Mouse (Mus musculus): ENCODE measurements around the gene Gm4792. TPM values are rescaled to one million over a fixed set of nuclear protein-coding genes. Genes with fewer than 3 reads are reported as not detected.

Gm4792 gene
- total RNA-seq, 2 experiments from 2014 or later, result not detected

DNA sequence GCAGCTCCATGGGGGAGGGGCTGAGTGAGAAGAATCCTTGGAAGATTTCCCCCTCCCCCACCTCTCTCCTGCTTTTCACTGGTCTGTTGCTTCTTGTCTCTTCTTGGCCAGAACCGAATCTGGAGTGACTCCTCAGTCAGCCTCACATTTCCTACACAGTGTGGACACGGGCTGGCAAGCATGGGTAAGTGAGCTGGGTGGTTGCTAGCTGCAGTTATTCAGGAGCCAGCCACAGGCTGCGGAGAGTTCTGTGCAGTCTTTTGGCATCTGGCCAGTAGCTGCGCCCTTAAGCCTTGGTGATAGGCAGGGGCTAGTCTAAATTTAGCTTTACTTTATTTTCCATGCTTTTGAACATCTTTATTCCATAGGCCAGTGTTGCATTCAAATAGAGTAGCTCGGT is 31.5 kb upstream of the Gm4792 start:
- intact Hi-C loops (cut with DNase I), result no loop called here
- Histone ChIP-seq H3K27ac (no peak overlapping the region), H3K4me3 (no peak overlapping the region)
- TF ChIP-seq CTCF (IDR thresholded peaks at IDR 0.05), result no peak
- DNase-seq, result no peak

DNA sequence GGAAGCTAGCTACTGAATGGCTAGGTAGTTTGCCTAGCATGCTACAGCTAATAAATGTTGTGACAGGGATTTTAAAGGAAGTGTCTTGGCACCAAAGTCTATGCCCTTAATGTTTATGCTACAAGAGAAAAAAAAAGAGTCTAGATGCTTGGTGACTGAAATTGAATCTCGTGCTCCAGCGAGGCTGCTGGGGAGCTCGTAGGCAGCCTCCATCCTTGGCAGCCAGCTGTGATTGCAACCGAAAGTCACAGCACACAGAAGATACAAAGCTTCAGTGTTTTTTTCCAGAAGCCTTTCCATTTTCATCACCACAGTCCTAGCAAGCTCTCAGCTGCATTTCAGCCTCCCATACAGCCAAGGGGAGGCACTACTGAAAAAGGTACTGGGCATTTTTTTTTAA is 20.1 kb upstream of the Gm4792 start:
- TF ChIP-seq CTCF (IDR thresholded peaks at IDR 0.05), result no peak
- intact Hi-C loops (cut with DNase I), result no loop called here

DNA sequence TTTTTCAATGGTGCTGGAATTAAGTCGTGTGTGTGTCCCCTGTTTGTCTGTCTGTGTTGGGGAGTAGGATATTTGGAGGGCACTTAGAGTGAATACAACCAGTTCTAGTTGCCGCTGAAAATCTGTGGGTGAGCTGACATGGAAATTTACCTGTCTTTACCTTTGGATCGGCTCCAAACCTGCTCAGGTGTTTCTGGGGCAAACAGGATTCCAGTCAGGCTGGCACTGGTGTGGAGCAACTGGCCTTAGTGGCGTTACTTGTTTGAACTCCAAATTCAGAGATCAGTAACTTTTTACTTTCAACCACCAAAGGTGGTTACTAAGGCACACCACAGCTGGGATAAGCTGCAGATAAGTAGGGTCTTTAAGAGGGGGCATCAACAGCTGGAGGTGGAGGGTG is 14.6 kb upstream of the Gm4792 start:
- no peak overlapping the region for H3K4me3 ChIP-seq
- no peak overlapping the region for H3K27ac ChIP-seq
- TF ChIP-seq CTCF (IDR thresholded peaks at IDR 0.05), result no peak
- DNase-seq, result no peak
- intact Hi-C loops (cut with DNase I), result no loop called here

More for the DNA sequence above, 20.1 kb upstream of the Gm4792 start:
- DNase-seq, result no peak
- Histone ChIP-seq H3K27ac (no peak overlapping the region), H3K4me3 (no peak overlapping the region)

DNA sequence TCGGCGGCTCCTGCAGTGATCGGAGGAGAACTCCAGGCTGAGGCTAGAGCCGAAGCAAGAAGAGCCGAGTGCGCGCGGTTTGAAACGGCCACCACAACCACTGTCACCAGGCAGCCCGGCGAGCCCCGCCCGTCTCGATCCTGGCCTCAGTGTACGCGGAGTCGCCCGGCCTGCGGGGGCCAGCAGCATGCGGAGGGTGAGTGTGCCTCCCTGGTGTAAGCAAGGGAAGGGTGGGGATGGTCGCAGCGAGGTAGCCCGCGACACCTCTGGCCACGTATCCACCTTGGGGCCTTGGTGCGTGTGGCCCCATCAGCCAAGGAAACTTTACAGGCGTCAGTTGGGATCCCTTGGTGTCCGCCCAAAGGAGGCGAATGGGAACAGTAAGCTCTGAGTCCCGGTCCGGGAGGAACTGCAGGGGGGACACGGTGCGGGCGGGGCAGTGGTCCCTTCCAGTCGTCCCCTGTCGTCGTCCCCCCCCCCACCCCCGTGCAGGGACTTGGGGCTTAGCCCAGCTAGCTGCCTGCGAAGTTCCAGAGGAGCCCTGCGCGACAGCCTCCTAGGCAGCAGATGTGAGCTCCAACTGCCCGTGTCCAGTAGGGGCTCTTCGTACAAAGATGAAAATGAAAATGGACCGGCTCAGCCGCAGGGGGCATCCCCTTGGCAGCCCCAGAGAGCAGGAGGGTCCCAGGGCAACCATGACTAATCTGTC is 13.7 kb upstream of the Gm4792 start:
- Histone ChIP-seq H3K27ac (peak overlapping the region; percentile 20; the same call in 1 of the 2 replicates), H3K4me3 (peak overlapping the region; percentile 72)
- TF ChIP-seq CTCF (IDR thresholded peaks at IDR 0.05), result no peak
- peak; percentile 48 for DNase-seq
- intact Hi-C loops (cut with DNase I), result no loop called here

DNA sequence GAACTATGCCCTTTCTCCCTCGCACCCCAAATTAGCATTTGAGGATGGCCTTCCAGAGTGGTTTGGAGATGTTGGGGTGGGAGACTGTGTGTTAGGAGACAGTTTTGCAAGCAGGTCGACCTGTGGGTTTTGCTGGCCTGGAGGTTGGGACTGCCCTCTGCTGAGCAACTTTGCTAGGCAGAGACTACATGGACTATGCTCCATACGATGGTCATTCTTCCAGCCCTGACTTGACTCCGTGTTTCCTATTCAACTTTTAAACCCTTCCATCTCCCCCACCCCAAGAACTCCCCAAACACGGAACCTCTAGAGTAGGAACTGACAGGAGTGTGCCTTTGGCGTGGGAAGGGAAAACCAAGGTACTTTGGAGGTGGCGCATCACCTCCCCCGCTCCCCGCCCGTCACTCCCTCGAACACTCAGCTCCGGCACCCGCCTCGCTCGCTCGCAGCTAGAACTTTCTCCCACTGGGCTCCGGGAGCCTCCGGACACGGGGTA is 13.1 kb upstream of the Gm4792 start, which contains the start of gene Tmcc3:
Gene Tmcc3 (plus strand): TSS at position 439 of the 496 bp plus-strand sequence.
- no peak for DNase-seq
- TF ChIP-seq CTCF (IDR thresholded peaks at IDR 0.05), result no peak
- H3K27ac ChIP-seq, result peak within 1 kb of the TSS; percentile 20; the same call in 1 of the 2 replicates
- intact Hi-C loops (cut with DNase I), result no loop called here
- H3K4me3 ChIP-seq, result peak within 1 kb of the TSS; percentile 72

DNA sequence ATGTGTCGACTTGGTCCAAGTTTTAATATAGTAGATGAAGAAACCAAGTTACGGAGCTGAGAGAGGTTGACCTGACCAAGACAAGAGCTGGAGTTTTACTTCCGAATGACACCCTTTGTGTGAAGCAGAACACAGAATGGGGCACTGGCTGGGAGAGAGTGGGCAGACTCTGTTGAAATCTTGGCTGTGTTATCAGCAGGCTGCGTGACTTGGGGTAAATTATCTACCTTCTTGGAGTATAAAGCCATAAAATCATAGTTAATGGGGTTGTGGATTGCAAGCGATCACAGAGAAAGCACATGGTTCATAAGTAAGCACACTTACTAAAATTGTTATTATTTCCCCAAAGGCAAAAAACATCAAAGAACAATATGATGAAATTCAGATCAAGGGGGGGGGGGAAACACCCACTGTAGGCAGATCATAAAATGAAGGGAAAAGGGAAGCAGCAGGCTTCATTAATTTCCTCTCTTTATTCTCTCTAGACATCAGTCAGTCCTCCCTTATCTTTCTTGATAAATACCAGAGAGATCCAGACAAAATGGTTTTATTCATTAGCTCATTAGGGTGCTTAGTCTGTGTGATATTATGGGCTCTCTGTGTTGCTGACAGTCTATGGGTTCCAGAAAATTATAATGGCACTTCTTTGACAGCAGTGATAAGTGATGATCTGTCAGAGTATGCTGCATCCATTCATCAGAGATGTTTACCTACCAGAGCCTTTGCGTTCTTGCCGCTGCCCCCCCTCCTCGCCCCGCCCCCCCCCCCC is 12.2 kb upstream of the Gm4792 start:
- no peak for TF ChIP-seq CTCF (IDR thresholded peaks at IDR 0.05)
- Histone ChIP-seq H3K4me3 (no peak overlapping the region), H3K27ac (no peak overlapping the region)
- intact Hi-C loops (cut with DNase I), result no loop called here
- DNase-seq, result no peak

DNA sequence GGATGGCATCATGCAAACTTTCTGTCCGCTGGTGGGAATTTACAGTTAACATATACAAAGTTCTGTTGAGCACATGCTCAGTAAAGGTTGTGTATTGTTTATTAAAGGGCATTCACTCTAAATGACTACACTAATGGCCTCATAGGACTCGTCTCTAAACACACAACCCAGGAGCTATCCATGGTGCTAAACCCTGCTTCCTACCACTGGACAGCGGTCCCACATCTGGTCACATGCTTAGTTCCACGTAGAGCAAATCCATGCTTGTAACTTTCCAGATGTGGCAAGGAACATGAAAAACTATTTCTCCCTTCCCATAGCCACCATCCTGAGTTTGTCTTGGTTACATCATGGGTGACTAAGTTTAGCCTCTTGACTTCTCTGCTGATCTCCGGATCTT is 7.0 kb upstream of the Gm4792 start:
- TF ChIP-seq CTCF (IDR thresholded peaks at IDR 0.05), result no peak
- intact Hi-C loops (cut with DNase I), result no loop called here
- Histone ChIP-seq H3K4me3 (no peak overlapping the region), H3K27ac (no peak overlapping the region)
- DNase-seq, result no peak

DNA sequence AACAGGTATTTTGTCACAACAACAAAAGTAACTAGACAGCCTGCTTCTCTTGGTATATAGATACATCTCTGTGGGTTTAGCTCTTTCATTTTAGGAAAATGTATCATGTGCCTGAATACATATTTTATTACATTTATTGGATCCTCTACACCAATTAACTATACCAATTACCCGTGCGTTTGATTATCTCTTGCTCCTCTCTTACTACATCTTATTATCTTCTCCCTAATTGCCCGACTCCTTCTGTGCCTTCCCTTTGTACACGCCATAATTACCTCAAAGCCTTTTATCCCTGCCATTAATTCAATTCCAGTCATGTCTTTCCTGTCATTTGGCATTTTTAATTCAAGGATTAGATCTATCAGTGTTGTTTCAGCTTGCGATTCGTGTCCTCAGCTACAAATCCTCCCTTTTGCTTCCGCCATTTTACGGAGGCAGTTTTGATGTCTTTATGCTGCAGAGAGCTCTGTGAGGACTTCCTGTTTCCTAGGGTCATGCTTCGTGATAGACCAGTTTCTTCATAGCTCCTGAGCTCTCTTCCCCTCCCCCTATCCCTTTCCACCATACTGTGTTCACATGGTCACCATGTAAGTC is 5.7 kb upstream of the Gm4792 start:
- intact Hi-C loops (cut with DNase I), result no loop called here
- TF ChIP-seq CTCF (IDR thresholded peaks at IDR 0.05), result no peak
- H3K4me3 ChIP-seq, result no peak overlapping the region
- no peak overlapping the region for H3K27ac ChIP-seq
- DNase-seq, result no peak

DNA sequence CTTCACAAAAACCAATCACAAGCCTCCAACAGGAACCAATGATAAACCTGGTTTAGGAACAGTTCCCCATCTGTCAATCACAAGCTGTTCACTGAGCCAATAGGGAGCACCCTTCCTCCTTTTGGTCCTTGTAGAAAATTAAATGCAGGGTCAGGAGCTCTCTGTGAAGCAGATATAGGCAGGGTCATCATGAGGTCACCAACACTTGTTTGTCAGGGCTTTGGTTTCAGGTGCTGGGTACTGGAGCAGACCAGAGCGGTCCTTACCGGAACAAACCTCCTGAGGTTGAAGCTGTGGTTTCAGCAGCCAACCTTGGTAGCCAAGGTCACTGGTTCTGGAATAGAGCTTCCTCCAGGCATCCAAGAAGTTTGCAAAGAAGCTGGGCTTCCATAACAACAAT is 798 bp upstream of the Gm4792 start:
- intact Hi-C loops (cut with DNase I), result no loop called here
- Histone ChIP-seq H3K4me3 (no peak overlapping the region), H3K27ac (no peak overlapping the region)
- no peak for DNase-seq
- no peak for TF ChIP-seq CTCF (IDR thresholded peaks at IDR 0.05)

DNA sequence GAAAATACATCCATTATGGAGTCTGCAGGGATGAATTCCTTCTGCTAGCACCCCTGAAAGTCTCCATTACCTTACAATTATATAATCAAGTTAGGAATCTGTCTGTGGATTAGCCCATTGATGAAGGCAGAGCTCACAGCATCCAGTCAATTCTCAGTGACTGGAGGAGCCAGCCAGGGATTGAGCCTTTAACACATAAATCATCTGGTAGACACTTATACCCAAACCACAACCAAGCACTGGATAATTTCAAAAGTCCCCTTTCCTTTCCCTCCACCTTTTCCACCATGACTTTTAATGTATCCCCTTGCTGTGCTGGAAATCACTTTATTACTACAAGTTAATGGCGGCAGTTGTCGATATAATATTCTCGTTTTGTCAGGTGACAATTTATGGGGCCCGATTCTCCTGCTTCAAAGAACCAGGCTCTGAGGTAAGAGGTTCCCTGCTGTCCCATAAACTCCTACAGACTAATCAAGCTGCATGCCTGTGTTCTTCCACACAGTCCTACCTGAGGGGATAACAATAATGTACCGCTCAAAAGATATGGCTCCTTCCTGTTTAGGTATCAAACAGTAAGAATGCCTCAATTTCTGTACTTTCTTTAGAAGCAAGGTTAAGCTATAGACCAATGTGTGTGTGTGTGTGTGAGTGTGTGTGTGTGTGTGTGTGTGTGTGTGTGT is 2.4 kb downstream of the Gm4792 start:
- no peak for DNase-seq
- no peak overlapping the region for H3K27ac ChIP-seq
- TF ChIP-seq CTCF (IDR thresholded peaks at IDR 0.05), result no peak
- intact Hi-C loops (cut with DNase I), result no loop called here
- H3K4me3 ChIP-seq, result no peak overlapping the region

DNA sequence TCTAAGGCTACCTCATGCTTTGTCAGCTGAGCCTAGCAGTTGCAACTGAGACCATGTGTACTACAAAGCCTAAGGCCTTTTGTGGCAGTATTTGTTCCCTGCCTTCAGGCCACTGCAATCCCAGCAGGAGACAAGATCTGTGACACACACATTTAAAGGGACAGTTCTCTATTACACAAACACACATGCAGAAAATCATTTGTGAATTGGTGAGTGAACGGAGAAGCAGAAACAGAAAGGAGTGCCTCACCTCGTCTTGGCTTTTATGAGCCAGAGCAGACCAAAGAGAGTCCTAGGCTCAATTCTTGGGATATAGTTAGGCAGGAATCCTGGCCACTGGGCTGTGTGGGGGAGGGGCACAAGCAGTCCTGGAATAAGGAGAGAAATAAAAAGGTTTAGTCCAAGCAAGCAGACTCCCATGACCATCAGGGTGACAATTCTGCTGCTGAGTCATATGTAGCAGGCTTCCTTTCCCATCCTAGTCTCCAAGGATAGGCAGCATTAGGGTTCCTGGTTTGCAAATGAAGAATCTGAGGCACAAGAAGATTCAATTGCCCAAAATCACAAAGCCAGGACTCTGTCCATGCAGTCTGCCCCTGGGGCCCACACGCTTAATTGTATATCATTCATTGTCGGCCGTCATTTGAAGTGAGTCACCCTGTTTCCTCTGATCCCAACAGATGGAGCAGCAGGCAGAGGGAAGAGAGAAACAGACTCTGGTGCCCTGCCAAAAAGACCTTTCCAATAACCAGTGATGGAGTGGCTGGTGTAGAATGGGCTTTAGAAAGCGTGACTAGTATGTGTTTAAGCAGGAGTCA is 3.4 kb downstream of the Gm4792 start:
- Histone ChIP-seq H3K4me3 (no peak overlapping the region), H3K27ac (no peak overlapping the region)
- no peak for DNase-seq
- intact Hi-C loops (cut with DNase I), result no loop called here
- TF ChIP-seq CTCF (IDR thresholded peaks at IDR 0.05), result no peak

DNA sequence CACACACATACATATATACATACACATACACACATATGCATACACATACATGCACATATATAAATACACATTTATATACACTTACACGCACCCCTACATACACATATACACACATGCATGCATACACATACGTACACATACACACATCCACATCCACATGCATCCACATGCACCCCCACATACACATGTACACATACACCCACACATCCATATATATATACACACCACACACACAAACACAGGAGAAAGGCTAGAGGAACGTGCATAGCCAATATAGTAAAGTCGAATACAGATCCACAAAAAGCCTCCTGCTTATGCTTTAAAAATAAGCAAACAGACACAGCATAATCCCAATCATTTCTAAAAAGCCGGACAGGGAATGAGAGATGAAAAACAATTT is 4.1 kb downstream of the Gm4792 start:
- H3K4me3 ChIP-seq, result no peak overlapping the region
- DNase-seq, result no peak
- intact Hi-C loops (cut with DNase I), result no loop called here
- no peak for TF ChIP-seq CTCF (IDR thresholded peaks at IDR 0.05)
- H3K27ac ChIP-seq, result no peak overlapping the region

Data from gastrocnemius, adult 2 months (tissue).